Mouse (Mus musculus) hindbrain, embryonic 15.5 days (tissue): ENCODE results near the gene Ppm1l. TPM values are rescaled to one million over a fixed set of nuclear protein-coding genes. Genes with fewer than 3 reads are reported as not detected.

Experiments
- ATAC-seq: fragments of 200-750 bp; cut with Nextera tagmentation; 2 replicates; pipeline ENCODE4 v1.8.0; 2017; ENCODE audit warnings: low read depth, moderate number of reproducible peaks, moderate TSS enrichment; ENCODE audit not compliant: low FRiP score
- H3K27ac ChIP-seq: fragments of 300-500 bp; sonication (generic); replicated peaks from 2 replicates; pipeline ENCODE4 v1.5.1; 2015; ENCODE audit warnings: mild to moderate bottlenecking, inconsistent platforms
- H3K27me3 ChIP-seq: fragments of 300-500 bp; sonication (generic); 2 replicates; pipeline ENCODE4 v1.6.1; 2015; ENCODE audit warnings: control low read depth, inconsistent platforms
- H3K36me3 ChIP-seq: fragments of 300-500 bp; sonication (generic); 2 replicates; pipeline ENCODE4 v1.6.1; 2015; ENCODE audit warnings: control low read depth, inconsistent platforms
- H3K4me1 ChIP-seq: fragments of 300-500 bp; sonication (generic); replicated peaks from 2 replicates; pipeline ENCODE4 v1.6.1; 2015; ENCODE audit warnings: control low read depth, inconsistent platforms
- H3K4me2 ChIP-seq: fragments of 300-500 bp; sonication (generic); 2 replicates; pipeline ENCODE4 v1.6.1; 2015; ENCODE audit warnings: moderate library complexity, mild to moderate bottlenecking, inconsistent platforms
- H3K4me3 ChIP-seq: fragments of 300-500 bp; sonication (generic); 2 replicates; pipeline ENCODE4 v1.5.1; 2015; ENCODE audit warnings: mild to moderate bottlenecking, inconsistent platforms
- H3K9ac ChIP-seq: fragments of 300-500 bp; sonication (generic); 2 replicates; pipeline ENCODE4 v1.6.1; 2015; ENCODE audit warnings: inconsistent platforms
- H3K9me3 ChIP-seq: fragments of 300-500 bp; sonication (generic); 2 replicates; pipeline ENCODE4 v1.6.1; 2016; ENCODE audit warnings: control low read depth, inconsistent platforms
- WGBS: fragments of 180-500 bp; shearing (Covaris S2); methylation state at CpG from one replicate; pipeline ENCODE4 v1.1.7; 2015; 5-methylcytosine and 5-hydroxymethylcytosine counted together
- polyA plus RNA-seq: library from polyadenylated mRNA; unstranded; fragments of >200 nt; fragmentation: Nextera tagmentation; extraction: Ambion mirVana; gene quantifications from 2 replicates; pipeline ENCODE4 v1.2.1, GENCODE M21; 2015

Ppm1l gene
- polyA plus RNA-seq, 1 experiment from 2014 or later, result 22.5 TPM

- Histone ChIP-seq H3K36me3 (no peaks in the 10 kb centered on the region), H3K4me2 (peak overlapping the region; percentile 34), H3K9me3 (no peaks in the 10 kb centered on the region), H3K27ac (peak overlapping the region; percentile 35; the same call in 1 of the 2 replicates), H3K4me3 (no peak overlapping the region), H3K9ac (no peak overlapping the region), H3K4me1 (peaks cover 33% of the 10 kb centered on the region), H3K27me3 (no peaks in the 10 kb centered on the region)
- 24% methylated on average over 25 of the region's 25 CpGs for WGBS
- ATAC-seq, result peak; percentile 79
Measured at GRCm38 (mm10) chr3:69535941-69536647, 219.4 kb downstream of the Ppm1l start.

- H3K27me3 ChIP-seq, result no peaks in the 10 kb centered on the region
- H3K4me2 ChIP-seq, result no peak overlapping the region
- no peak overlapping the region for H3K4me3 ChIP-seq
- no peaks in the 10 kb centered on the region for H3K36me3 ChIP-seq
- 41% methylated on average over 8 of the region's 8 CpGs for WGBS
- no peaks in the 10 kb centered on the region for H3K9me3 ChIP-seq
- 0 out of 2 replicates have a peak overlapping the region, but pooled peaks have one; percentile 2 for H3K27ac ChIP-seq
- no peak overlapping the region for H3K9ac ChIP-seq
- peaks cover 14% of the 10 kb centered on the region for H3K4me1 ChIP-seq
- ATAC-seq, result no peak; the same call in 1 of the 2 replicates
Measured at GRCm38 (mm10) chr3:69542962-69543361, 226.3 kb downstream of the Ppm1l start.

- H3K36me3 ChIP-seq, result no peaks in the 10 kb centered on the region
- H3K9me3 ChIP-seq, result no peaks in the 10 kb centered on the region
- WGBS, result 100% methylated on average over 1 of the region's 1 CpGs
- H3K27me3 ChIP-seq, result no peaks in the 10 kb centered on the region
- peaks cover 14% of the 10 kb centered on the region; the same call in 1 of the 2 replicates for H3K4me1 ChIP-seq
- H3K9ac ChIP-seq, result no peak overlapping the region
- ATAC-seq, result no peak
- no peak overlapping the region for H3K27ac ChIP-seq
- H3K4me3 ChIP-seq, result no peak overlapping the region
- H3K4me2 ChIP-seq, result no peak overlapping the region
Measured at GRCm38 (mm10) chr3:69543730-69544129, 227.1 kb downstream of the Ppm1l start.

GRCm38 (mm10) chr3:69545017-69545416 is 228.4 kb downstream of the Ppm1l start:
- Histone ChIP-seq H3K27ac (no peak overlapping the region), H3K9ac (no peak overlapping the region), H3K9me3 (no peaks in the 10 kb centered on the region), H3K4me3 (no peak overlapping the region), H3K36me3 (no peaks in the 10 kb centered on the region), H3K4me1 (0 out of 2 replicates have a peak, but pooled peaks cover 5% of the 10 kb centered on the region), H3K4me2 (no peak overlapping the region), H3K27me3 (no peaks in the 10 kb centered on the region)
- ATAC-seq, result peak; percentile 43; the same call in 1 of the 2 replicates
- 43% methylated on average over 5 of the region's 5 CpGs for WGBS

DNA sequence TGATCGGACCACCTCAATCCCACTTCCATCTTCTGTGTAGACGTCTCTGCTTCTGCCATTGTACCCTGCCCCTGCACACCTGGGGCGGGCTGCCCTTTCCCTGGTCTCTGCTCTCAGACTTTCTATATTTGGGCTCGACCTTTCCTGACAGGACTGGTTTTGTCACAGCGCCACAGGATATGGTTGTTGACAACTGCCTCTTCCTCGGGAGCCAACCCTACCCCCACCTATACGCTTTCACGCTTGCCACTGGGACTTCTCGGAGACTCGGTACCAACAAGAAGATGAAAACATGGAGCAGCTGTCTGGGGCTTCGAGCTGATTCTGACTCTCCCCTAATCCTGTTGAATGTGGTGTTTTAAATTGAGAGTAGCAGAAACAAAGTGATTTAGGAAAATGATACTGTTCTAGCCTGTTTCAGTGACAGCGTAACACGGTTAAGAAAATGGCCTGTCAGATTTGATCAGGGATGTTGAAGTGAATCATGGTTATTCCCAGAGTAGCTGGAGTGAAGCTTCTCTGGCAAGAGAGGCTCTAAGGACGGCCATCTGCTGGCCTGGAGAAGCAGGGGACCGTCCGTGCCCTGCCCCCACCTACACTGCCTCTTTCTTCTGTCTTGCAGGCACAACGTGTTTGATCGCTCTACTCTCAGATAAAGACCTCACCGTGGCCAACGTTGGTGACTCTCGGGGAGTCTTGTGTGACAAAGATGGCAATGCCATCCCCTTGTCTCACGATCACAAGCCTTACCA is 232.2 kb downstream of the Ppm1l start:
- Histone ChIP-seq H3K27me3 (no peaks in the 10 kb centered on the region), H3K9me3 (no peaks in the 10 kb centered on the region), H3K4me2 (no peak overlapping the region), H3K4me3 (no peak overlapping the region), H3K27ac (0 out of 2 replicates have a peak overlapping the region, but pooled peaks have one; percentile 18), H3K4me1 (0 out of 2 replicates have a peak, but pooled peaks cover 5% of the 10 kb centered on the region), H3K36me3 (no peaks in the 10 kb centered on the region), H3K9ac (no peak overlapping the region)
- WGBS, result 75% methylated on average over 22 of the region's 22 CpGs
- ATAC-seq, result peak; percentile 51

- Histone ChIP-seq H3K27me3 (no peaks in the 10 kb centered on the region), H3K27ac (no peak overlapping the region), H3K4me3 (no peak overlapping the region), H3K4me1 (0 out of 2 replicates have a peak, but pooled peaks cover 5% of the 10 kb centered on the region), H3K36me3 (no peaks in the 10 kb centered on the region), H3K9me3 (no peaks in the 10 kb centered on the region), H3K9ac (no peak overlapping the region), H3K4me2 (no peak overlapping the region)
- WGBS, result 68% methylated on average over 4 of the region's 4 CpGs
- ATAC-seq, result no peak
Measured at GRCm38 (mm10) chr3:69549602-69550001, 232.9 kb downstream of the Ppm1l start.

GRCm38 (mm10) chr3:69555511-69555910 is 238.8 kb downstream of the Ppm1l start:
- Histone ChIP-seq H3K36me3 (no peaks in the 10 kb centered on the region), H3K27ac (no peak overlapping the region), H3K4me1 (0 out of 2 replicates have a peak, but pooled peaks cover 6% of the 10 kb centered on the region), H3K4me2 (no peak overlapping the region), H3K27me3 (no peaks in the 10 kb centered on the region), H3K9me3 (no peaks in the 10 kb centered on the region), H3K9ac (no peak overlapping the region), H3K4me3 (no peak overlapping the region)
- WGBS, result 77% methylated on average over 6 of the region's 6 CpGs
- ATAC-seq, result no peak

GRCm38 (mm10) chr3:69556092-69556778 is 239.6 kb downstream of the Ppm1l start:
- Histone ChIP-seq H3K36me3 (no peaks in the 10 kb centered on the region), H3K9me3 (no peaks in the 10 kb centered on the region), H3K9ac (no peak overlapping the region), H3K27me3 (no peaks in the 10 kb centered on the region), H3K27ac (no peak overlapping the region), H3K4me2 (no peak overlapping the region), H3K4me1 (0 out of 2 replicates have a peak, but pooled peaks cover 6% of the 10 kb centered on the region), H3K4me3 (no peak overlapping the region)
- WGBS, result 76% methylated on average over 12 of the region's 12 CpGs
- no peak; the same call in 1 of the 2 replicates for ATAC-seq

DNA sequence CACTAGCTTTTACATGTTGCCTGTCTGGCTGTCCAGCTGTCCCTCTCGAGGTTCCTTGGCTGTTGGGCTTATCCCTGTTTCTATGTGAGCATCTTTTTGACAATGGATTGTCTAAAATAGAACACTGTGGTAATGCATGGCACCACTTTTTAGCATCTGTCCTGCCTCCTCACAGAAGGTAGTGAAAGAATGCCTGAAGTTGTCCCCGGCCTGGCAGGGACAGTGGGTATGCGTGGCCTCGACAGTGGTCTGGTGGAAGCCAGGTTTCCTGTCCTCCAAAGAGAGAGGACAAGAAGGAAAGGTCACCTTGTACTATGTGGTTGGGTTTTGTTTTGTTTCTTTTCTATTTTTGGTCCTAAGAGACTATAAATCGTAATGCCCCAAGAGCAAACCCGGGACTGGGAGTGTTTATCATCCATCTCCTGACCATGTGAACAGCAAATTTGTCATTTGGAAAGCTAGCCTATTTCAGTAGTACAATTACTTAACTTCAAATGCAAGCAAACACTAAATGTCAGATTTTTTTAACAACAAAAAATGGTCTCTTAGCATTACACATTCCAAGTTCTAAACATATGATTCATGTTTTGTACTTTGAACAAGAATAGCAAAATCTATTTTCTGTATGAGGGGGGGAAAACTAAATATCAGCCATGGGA is 242.8 kb downstream of the Ppm1l start:
- Histone ChIP-seq H3K4me2 (no peak overlapping the region), H3K9ac (no peak overlapping the region), H3K36me3 (no peaks in the 10 kb centered on the region), H3K9me3 (no peaks in the 10 kb centered on the region), H3K4me1 (0 out of 2 replicates have a peak, but pooled peaks cover 6% of the 10 kb centered on the region), H3K27me3 (no peaks in the 10 kb centered on the region), H3K4me3 (no peak overlapping the region), H3K27ac (no peak overlapping the region)
- ATAC-seq, result no peak
- 89% methylated on average over 6 of the region's 6 CpGs for WGBS

- Histone ChIP-seq H3K4me2 (no peak overlapping the region), H3K4me1 (0 out of 2 replicates have a peak, but pooled peaks cover 6% of the 10 kb centered on the region), H3K27me3 (no peaks in the 10 kb centered on the region), H3K9ac (no peak overlapping the region), H3K4me3 (no peak overlapping the region), H3K27ac (no peak overlapping the region), H3K36me3 (no peaks in the 10 kb centered on the region), H3K9me3 (no peaks in the 10 kb centered on the region)
- 88% methylated on average over 7 of the region's 7 CpGs for WGBS
- no peak for ATAC-seq
Measured at GRCm38 (mm10) chr3:69559975-69560330, 243.3 kb downstream of the Ppm1l start.

GRCm38 (mm10) chr3:69561686-69562085 is 245.0 kb downstream of the Ppm1l start:
- 0 out of 2 replicates have a peak, but pooled peaks have one; percentile 42 for ATAC-seq
- WGBS, result 79% methylated on average over 5 of the region's 5 CpGs
- H3K9me3 ChIP-seq, result no peaks in the 10 kb centered on the region

More at GRCm38 (mm10) chr3:69561686-69562085, 245.0 kb downstream of the Ppm1l start:
- Histone ChIP-seq H3K4me3 (no peak overlapping the region), H3K9ac (no peak overlapping the region), H3K27me3 (no peaks in the 10 kb centered on the region), H3K27ac (no peak overlapping the region), H3K4me1 (no peaks in the 10 kb centered on the region), H3K36me3 (no peaks in the 10 kb centered on the region), H3K4me2 (no peak overlapping the region)
